Mouse (Mus musculus) forebrain, embryonic 11.5 days (tissue): ENCODE measurements at regions not wholly inside any gene's neighbourhood (a gene's known extent, or its start where the extent isn't known, plus 50 kb on each side); places are given as distances from the start of the nearest gene placed in this dataset.

Source experiments
- ATAC-seq: fragments of 200-750 bp; cut with Nextera tagmentation; replicated peaks from 2 replicates; pipeline ENCODE4 v1.8.0; 2017; ENCODE audit warnings: moderate TSS enrichment; ENCODE audit not compliant: low FRiP score
- DNase-seq: peaks from one replicate; pipeline ENCODE4 v3.0.0-alpha.2; 2017; ENCODE audit warnings: low spot score
- H3K27ac ChIP-seq: fragments of 300-500 bp; sonication (generic); 2 replicates; pipeline ENCODE4 v1.5.1; 2014; ENCODE audit warnings: low read depth, low read length
- H3K27me3 ChIP-seq: fragments of 300-500 bp; sonication (generic); 2 replicates; pipeline ENCODE4 v1.6.1; 2014; ENCODE audit warnings: mild to moderate bottlenecking, low read length, mixed read lengths; ENCODE audit not compliant: control insufficient read depth, insufficient read depth
- H3K36me3 ChIP-seq: fragments of 300-500 bp; sonication (generic); 2 replicates; pipeline ENCODE4 v1.6.1; 2014; ENCODE audit warnings: mild to moderate bottlenecking, low read length, moderate library complexity, mixed read lengths; ENCODE audit not compliant: control insufficient read depth, insufficient read depth
- H3K4me1 ChIP-seq: fragments of 300-500 bp; sonication (generic); replicated peaks from 2 replicates; pipeline ENCODE4 v1.6.1; 2014; ENCODE audit warnings: low read length, mixed read lengths; ENCODE audit not compliant: control insufficient read depth, insufficient read depth
- H3K4me2 ChIP-seq: fragments of 300-500 bp; sonication (generic); 2 replicates; pipeline ENCODE4 v1.6.1; 2014; ENCODE audit warnings: low read depth, mild to moderate bottlenecking, low read length, moderate library complexity, mixed read lengths; ENCODE audit not compliant: severe bottlenecking
- H3K4me3 ChIP-seq: fragments of 300-500 bp; sonication (generic); 2 replicates; pipeline ENCODE4 v1.5.1; 2014; ENCODE audit warnings: low read depth, low read length
- H3K9ac ChIP-seq: fragments of 300-500 bp; sonication (generic); 2 replicates; pipeline ENCODE4 v1.6.1; 2014; ENCODE audit warnings: low read length
- H3K9me3 ChIP-seq: fragments of 300-500 bp; sonication (generic); 2 replicates; pipeline ENCODE4 v1.6.1; 2016; ENCODE audit warnings: low read length, mixed read lengths; ENCODE audit not compliant: control insufficient read depth
- WGBS: fragments of 180-500 bp; shearing (Covaris S2); extraction: QIAGEN DNeasy Blood & Tissue Kit; methylation state at CpG from one replicate; pipeline ENCODE4 v1.1.7; 2014; 5-methylcytosine and 5-hydroxymethylcytosine counted together

DNA sequence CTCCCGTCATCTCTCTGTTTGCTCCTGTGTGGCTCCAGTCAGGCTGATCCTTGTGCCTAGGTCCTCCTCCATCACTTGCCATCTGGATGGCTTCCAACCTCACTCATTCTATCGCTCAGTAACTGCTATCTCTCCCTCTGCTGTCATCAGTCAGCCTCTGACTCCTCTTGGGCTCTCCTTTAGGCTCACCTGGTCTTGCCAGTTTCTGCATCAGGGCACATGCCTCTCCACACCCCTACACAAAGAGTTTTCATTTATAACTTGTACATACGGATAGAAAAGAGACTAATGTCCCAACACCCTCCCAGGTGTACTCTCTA lies 2664.7 kb upstream of the Lrrc6 start:
- Histone ChIP-seq H3K4me1 (no peaks in the 10 kb centered on the region), H3K9ac (no peak overlapping the region), H3K9me3 (no peaks in the 10 kb centered on the region), H3K27ac (no peak overlapping the region), H3K4me3 (no peak overlapping the region), H3K27me3 (no peaks in the 10 kb centered on the region), H3K36me3 (no peaks in the 10 kb centered on the region), H3K4me2 (no peak overlapping the region)
- 78% methylated on average over 3 of the region's 3 CpGs for WGBS
- ATAC-seq = no peak
- DNase-seq = no peak

DNA sequence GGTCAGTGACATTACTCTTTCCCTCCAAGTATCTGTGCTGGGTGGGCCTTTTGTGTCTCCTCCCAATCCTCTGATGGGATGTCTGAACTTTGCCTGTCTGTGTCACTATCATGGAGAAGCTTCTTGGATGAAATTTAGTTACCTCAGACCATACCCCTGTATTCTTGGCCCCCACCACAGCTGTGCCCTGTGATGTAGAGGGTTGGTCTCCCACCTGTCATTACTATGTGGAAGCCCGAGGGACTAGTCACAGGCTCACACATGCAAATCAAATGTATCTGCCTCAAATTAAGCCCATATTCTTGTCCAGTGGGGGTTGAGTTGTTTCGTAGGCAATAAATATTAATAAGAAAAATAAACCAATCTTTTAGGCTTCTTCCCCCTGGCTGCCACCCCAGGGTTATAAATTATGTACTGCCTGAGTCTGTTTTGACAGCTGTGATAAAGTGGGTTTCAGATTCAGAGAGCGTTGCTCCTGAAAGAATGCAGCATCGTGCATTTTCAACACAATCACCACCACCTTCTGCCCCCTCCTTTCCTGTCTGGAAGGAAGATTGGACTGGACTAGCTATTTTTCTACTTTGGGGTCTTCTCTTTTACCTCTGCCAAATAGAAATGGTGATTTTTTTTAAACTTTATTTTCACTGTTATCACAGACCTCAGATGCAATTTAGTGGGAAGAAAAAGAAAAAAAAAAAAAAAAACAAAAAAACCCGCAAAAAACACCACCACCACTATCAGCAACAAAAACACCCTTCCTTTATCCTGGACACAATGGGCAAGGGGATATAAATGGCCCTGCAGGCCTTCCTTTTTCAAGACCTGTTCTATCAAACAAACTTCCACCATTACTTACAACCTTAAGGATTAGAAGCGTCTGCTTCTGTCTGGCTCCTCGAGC lies 2664.1 kb upstream of the Lrrc6 start:
- no peak overlapping the region for H3K9ac ChIP-seq
- no peaks in the 10 kb centered on the region for H3K4me1 ChIP-seq
- 0 out of 2 replicates have a peak, but pooled peaks have one; percentile 46 for ATAC-seq
- H3K36me3 ChIP-seq = no peaks in the 10 kb centered on the region
- H3K27me3 ChIP-seq = no peaks in the 10 kb centered on the region
- H3K4me3 ChIP-seq = no peak overlapping the region
- no peak for DNase-seq
- 67% methylated on average over 7 of the region's 7 CpGs for WGBS
- no peak overlapping the region for H3K27ac ChIP-seq
- no peak overlapping the region for H3K4me2 ChIP-seq
- H3K9me3 ChIP-seq = no peaks in the 10 kb centered on the region

DNA sequence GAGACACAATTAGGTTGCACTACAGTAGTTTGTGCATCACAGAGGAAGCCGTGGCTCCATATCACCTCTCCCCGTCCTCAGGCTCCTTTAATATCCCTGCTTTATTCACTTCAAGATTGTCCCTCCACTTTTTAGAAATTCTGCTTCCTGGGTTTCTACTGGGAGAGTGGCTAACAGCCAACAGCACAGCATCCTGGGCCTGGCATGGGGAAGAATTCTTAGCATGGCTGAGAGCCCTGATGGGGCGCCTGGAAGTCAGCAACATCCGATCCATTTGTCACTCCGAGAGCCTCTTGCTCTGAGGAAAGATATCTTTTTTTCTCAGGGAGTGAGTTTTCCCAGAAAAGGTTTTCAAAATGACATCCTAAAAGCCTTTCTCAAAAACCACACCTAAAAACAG lies 2660.3 kb upstream of the Lrrc6 start:
- Histone ChIP-seq H3K36me3 (no peaks in the 10 kb centered on the region), H3K4me2 (no peak overlapping the region), H3K9me3 (no peaks in the 10 kb centered on the region), H3K4me1 (no peaks in the 10 kb centered on the region), H3K27me3 (no peaks in the 10 kb centered on the region), H3K27ac (no peak overlapping the region), H3K4me3 (no peak overlapping the region), H3K9ac (no peak overlapping the region)
- WGBS = 83% methylated on average over 5 of the region's 5 CpGs
- DNase-seq (no peak), ATAC-seq (no peak)

DNA sequence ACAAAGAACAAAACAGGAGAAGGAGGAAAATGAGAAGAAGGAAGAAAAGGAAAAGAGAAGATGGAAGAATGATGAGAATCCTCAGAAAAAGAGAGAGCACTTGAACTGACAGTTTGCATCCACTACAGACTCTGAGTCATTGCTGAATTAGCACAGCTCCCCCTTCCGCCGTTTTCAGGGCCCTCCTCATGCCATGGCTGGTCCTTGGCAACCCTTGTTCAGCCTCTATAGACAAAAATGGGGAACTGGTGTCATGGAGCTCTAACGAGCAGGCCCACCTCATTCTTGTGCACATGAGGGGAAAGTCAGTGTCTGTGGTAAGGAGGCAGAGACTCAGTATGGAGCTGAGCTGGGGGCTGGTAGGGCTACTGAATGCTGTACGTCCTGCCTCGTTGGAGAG lies 2657.4 kb upstream of the Lrrc6 start:
- no peaks in the 10 kb centered on the region for H3K9me3 ChIP-seq
- no peak overlapping the region for H3K4me2 ChIP-seq
- 58% methylated on average over 5 of the region's 5 CpGs for WGBS
- H3K36me3 ChIP-seq = no peaks in the 10 kb centered on the region
- no peak overlapping the region for H3K9ac ChIP-seq
- no peak overlapping the region for H3K27ac ChIP-seq
- H3K4me1 ChIP-seq = no peaks in the 10 kb centered on the region
- DNase-seq = no peak
- ATAC-seq = no peak
- H3K4me3 ChIP-seq = no peak overlapping the region
- no peaks in the 10 kb centered on the region for H3K27me3 ChIP-seq
